Mouse (Mus musculus) lung, embryonic 14.5 days (tissue): ENCODE results near the gene Ntsr1. TPM values are rescaled to one million over a fixed set of nuclear protein-coding genes. Genes with fewer than 3 reads are reported as not detected.

Experiments used
- ATAC-seq: fragments of 200-750 bp; cut with Nextera tagmentation; 2 replicates; pipeline ENCODE4 v1.8.0; 2017; ENCODE audit warnings: mild to moderate bottlenecking, moderate TSS enrichment, moderate library complexity; ENCODE audit not compliant: insufficient read depth
- DNase-seq: peaks from one replicate; pipeline ENCODE4 v3.0.0-alpha.2; 2015
- H3K27ac ChIP-seq: fragments of 300-500 bp; sonication (generic); 2 replicates; pipeline ENCODE4 v1.5.1; 2014; ENCODE audit warnings: low read depth, mild to moderate bottlenecking, moderate library complexity
- H3K27me3 ChIP-seq: fragments of 300-500 bp; sonication (generic); 2 replicates; pipeline ENCODE4 v1.6.1; 2014; ENCODE audit warnings: low read length, control low read depth; ENCODE audit not compliant: insufficient read depth
- H3K36me3 ChIP-seq: fragments of 300-500 bp; sonication (generic); 2 replicates; pipeline ENCODE4 v1.6.1; 2014; ENCODE audit warnings: control low read depth; ENCODE audit not compliant: insufficient read depth
- H3K4me1 ChIP-seq: fragments of 300-500 bp; sonication (generic); 2 replicates; pipeline ENCODE4 v1.6.1; 2014; ENCODE audit warnings: antibody characterized with exemption, control low read depth; ENCODE audit not compliant: insufficient read depth
- H3K4me2 ChIP-seq: fragments of 300-500 bp; sonication (generic); 2 replicates; pipeline ENCODE4 v1.6.1; 2014; ENCODE audit warnings: mild to moderate bottlenecking
- H3K4me3 ChIP-seq: fragments of 300-500 bp; sonication (generic); 2 replicates; pipeline ENCODE4 v1.5.1; 2014; ENCODE audit warnings: low read depth, low read length
- H3K9ac ChIP-seq: fragments of 300-500 bp; sonication (generic); 2 replicates; pipeline ENCODE4 v1.6.1; 2014
- H3K9me3 ChIP-seq: fragments of 300-500 bp; sonication (generic); 2 replicates; pipeline ENCODE4 v1.6.1; 2016; ENCODE audit warnings: low read depth, low read length, control low read depth
- CTCF ChIP-seq: IDR thresholded peaks from 2 replicates; pipeline ENCODE4 v1.5.1; 2016; ENCODE audit warnings: antibody characterized with exemption, low read depth
- WGBS: fragments of 180-500 bp; shearing (Covaris S2); extraction: QIAGEN DNeasy Blood & Tissue Kit; methylation state at CpG from one replicate; pipeline ENCODE4 v1.1.7; 2014; 5-methylcytosine and 5-hydroxymethylcytosine counted together
- polyA plus RNA-seq: library from polyadenylated mRNA; unstranded; fragments of >200 nt; fragmentation: Nextera tagmentation; extraction: Ambion mirVana; gene quantifications from 2 replicates; pipeline ENCODE4 v1.2.1, GENCODE M21; 2014

Gene Ntsr1
- polyA plus RNA-seq, 1 experiment from 2014 or later, result 2.6 TPM

- no peaks in the 10 kb centered on the region for H3K9me3 ChIP-seq
- no peak overlapping the region for H3K4me3 ChIP-seq
- no peak for TF ChIP-seq CTCF
- DNase-seq (no peak), ATAC-seq (no peak)
- no peaks in the 10 kb centered on the region for H3K4me1 ChIP-seq
- WGBS, result 76% methylated on average over 5 of the region's 5 CpGs
- H3K9ac ChIP-seq, result no peak overlapping the region
- H3K27me3 ChIP-seq, result 0 out of 2 replicates have a peak, but pooled peaks cover 2% of the 10 kb centered on the region
- no peak overlapping the region for H3K27ac ChIP-seq
- H3K4me2 ChIP-seq, result no peak overlapping the region
- H3K36me3 ChIP-seq, result no peaks in the 10 kb centered on the region
Measured at GRCm38 (mm10) chr2:180521437-180522221, 21.9 kb downstream of the Ntsr1 start.

GRCm38 (mm10) chr2:180522825-180523224, 23.0 kb downstream of the Ntsr1 start:
- H3K9ac ChIP-seq, result no peak overlapping the region
- peaks cover 2% of the 10 kb centered on the region; the same call in 1 of the 2 replicates for H3K27me3 ChIP-seq
- TF ChIP-seq CTCF, result no peak
- H3K27ac ChIP-seq, result no peak overlapping the region
- H3K36me3 ChIP-seq, result no peaks in the 10 kb centered on the region
- no peak for DNase-seq
- no peak overlapping the region for H3K4me2 ChIP-seq
- WGBS, result 72% methylated on average over 4 of the region's 4 CpGs
- peak; percentile 21; the same call in 1 of the 2 replicates for ATAC-seq
- H3K4me3 ChIP-seq, result no peak overlapping the region
- H3K4me1 ChIP-seq, result no peaks in the 10 kb centered on the region
- H3K9me3 ChIP-seq, result no peaks in the 10 kb centered on the region

DNA sequence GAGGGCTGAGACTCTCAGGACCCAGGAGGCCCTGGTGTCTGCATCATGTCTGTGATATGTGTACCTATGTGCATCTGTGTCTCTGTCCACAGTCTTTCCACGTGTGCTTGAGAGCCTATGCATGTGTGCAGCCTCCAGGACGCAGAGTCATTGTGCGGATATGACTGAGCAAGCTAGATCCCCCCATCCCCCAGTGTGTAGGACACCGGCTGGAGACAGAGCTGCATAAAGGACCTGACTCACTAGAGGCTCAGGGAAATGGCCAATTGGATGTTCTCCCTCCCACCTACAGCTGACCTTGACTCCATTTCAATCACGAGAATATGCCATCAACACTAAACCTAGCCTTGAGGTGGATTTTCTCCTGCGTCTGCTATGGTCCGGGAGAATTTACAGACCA, 27.7 kb downstream of the Ntsr1 start:
- Histone ChIP-seq H3K9ac (no peak overlapping the region), H3K9me3 (no peaks in the 10 kb centered on the region), H3K27me3 (peaks cover 2% of the 10 kb centered on the region; the same call in 1 of the 2 replicates), H3K4me2 (no peak overlapping the region), H3K27ac (no peak overlapping the region), H3K4me1 (peaks cover 7% of the 10 kb centered on the region; the same call in 1 of the 2 replicates), H3K4me3 (no peak overlapping the region), H3K36me3 (no peaks in the 10 kb centered on the region)
- no peak for TF ChIP-seq CTCF
- ATAC-seq (no peak), DNase-seq (no peak)
- 56% methylated on average over 7 of the region's 7 CpGs for WGBS

DNA sequence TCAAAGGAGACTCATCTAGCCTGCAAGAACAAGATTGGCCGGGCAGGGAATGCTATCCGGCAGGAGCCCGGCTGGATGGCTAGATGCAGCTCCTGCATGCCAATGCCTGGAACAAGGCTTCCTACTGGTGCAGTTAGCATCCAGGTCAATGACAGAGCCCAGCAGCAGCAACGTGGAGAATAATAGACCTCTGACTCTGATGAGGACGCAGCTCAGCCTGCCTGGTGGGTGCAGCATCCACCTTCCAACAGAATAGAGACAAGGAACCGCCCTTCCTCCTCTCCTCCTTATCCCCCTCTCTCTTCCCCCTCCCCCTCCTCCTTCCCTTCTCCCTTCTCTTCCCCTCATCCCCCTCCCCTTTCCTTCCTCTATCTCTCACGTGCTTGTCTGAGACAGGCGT, 28.1 kb downstream of the Ntsr1 start:
- TF ChIP-seq CTCF, result no peak
- no peaks in the 10 kb centered on the region for H3K36me3 ChIP-seq
- H3K4me1 ChIP-seq, result peaks cover 7% of the 10 kb centered on the region; the same call in 1 of the 2 replicates
- peaks cover 2% of the 10 kb centered on the region; the same call in 1 of the 2 replicates for H3K27me3 ChIP-seq
- H3K4me2 ChIP-seq, result no peak overlapping the region
- no peak overlapping the region for H3K4me3 ChIP-seq
- no peaks in the 10 kb centered on the region for H3K9me3 ChIP-seq
- ATAC-seq, result no peak
- no peak overlapping the region for H3K27ac ChIP-seq
- peak; percentile 15 for DNase-seq
- no peak overlapping the region; the same call in 1 of the 2 replicates for H3K9ac ChIP-seq
- WGBS, result 11% methylated on average over 8 of the region's 8 CpGs

DNA sequence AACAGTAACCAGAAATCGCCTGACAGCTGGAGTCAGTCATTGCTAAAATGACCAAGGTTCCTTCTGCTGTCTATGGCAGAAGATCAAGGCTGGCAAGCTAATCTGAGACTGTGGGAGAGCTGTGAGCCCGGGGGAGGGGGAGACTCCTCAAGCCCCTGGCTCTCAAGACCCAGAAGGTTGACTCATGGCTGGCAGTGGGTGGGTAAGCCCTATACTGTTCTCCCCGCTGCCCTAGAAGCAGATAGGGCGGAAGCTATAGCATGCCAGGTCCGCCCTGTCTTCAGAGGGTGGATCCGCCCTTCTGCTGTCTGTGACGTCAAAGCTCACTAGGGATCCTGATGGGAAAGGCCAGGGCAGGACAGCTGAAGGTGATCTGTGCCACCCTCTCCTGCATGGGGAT, 30.4 kb downstream of the Ntsr1 start:
- H3K27ac ChIP-seq, result no peak overlapping the region
- 32% methylated on average over 7 of the region's 7 CpGs for WGBS
- 0 out of 2 replicates have a peak, but pooled peaks have one; percentile 37 for ATAC-seq

DNA sequence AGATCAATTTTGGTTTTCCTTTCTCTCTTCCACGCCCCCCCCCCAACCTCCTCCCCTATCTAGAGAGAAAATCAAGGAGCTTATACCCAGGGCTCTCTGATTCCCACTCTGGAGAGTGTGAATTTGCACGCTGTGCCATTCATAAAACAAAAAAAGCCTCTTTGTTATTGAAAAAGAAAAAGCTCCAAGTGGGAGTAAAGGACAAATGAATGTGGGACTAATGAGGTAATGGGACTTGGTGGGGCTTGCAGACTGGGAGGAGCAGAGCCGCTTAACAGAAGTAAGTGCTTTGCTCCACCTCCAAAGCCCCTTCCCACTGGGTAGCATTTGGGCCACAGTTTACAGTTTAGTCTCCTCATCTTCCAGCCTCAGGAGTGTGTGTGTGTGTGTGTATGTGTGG, 30.8 kb downstream of the Ntsr1 start:
- H3K9ac ChIP-seq, result no peak overlapping the region
- no peaks in the 10 kb centered on the region; the same call in 1 of the 2 replicates for H3K27me3 ChIP-seq
- H3K4me3 ChIP-seq, result no peak overlapping the region
- no peaks in the 10 kb centered on the region for H3K36me3 ChIP-seq
- ATAC-seq (no peak), DNase-seq (no peak)
- 32% methylated on average over 3 of the region's 3 CpGs for WGBS
- H3K9me3 ChIP-seq, result no peaks in the 10 kb centered on the region
- H3K27ac ChIP-seq, result no peak overlapping the region
- H3K4me2 ChIP-seq, result no peak overlapping the region
- no peak for TF ChIP-seq CTCF
- peaks cover 7% of the 10 kb centered on the region; the same call in 1 of the 2 replicates for H3K4me1 ChIP-seq

More for the DNA sequence above, 30.4 kb downstream of the Ntsr1 start:
- H3K4me1 ChIP-seq, result peaks cover 7% of the 10 kb centered on the region; the same call in 1 of the 2 replicates
- no peak overlapping the region for H3K4me3 ChIP-seq
- no peak for TF ChIP-seq CTCF
- no peaks in the 10 kb centered on the region for H3K9me3 ChIP-seq
- peaks cover 2% of the 10 kb centered on the region; the same call in 1 of the 2 replicates for H3K27me3 ChIP-seq
- no peak overlapping the region for H3K9ac ChIP-seq
- no peaks in the 10 kb centered on the region for H3K36me3 ChIP-seq
- peak; percentile 50 for DNase-seq
- H3K4me2 ChIP-seq, result no peak overlapping the region

GRCm38 (mm10) chr2:180531671-180532385, 32.1 kb downstream of the Ntsr1 start:
- WGBS, result 66% methylated on average over 7 of the region's 7 CpGs
- Histone ChIP-seq H3K9ac (no peak overlapping the region), H3K4me3 (no peak overlapping the region), H3K4me2 (no peak overlapping the region), H3K27me3 (no peaks in the 10 kb centered on the region; the same call in 1 of the 2 replicates), H3K27ac (no peak overlapping the region), H3K4me1 (peaks cover 7% of the 10 kb centered on the region; the same call in 1 of the 2 replicates), H3K36me3 (no peaks in the 10 kb centered on the region), H3K9me3 (no peaks in the 10 kb centered on the region)
- DNase-seq (no peak), ATAC-seq (no peak)
- no peak for TF ChIP-seq CTCF
